Mouse (Mus musculus) CH12.LX (cell line): ENCODE measurements around the gene Erc1. TPM values are rescaled to one million over a fixed set of nuclear protein-coding genes. Genes with fewer than 3 reads are reported as not detected.

Source experiments
- DNase-seq: peaks from one replicate; pipeline ENCODE4 v3.0.0-alpha.2; 2013; ENCODE audit errors: extremely low read depth
- H3K27ac ChIP-seq: 2 replicates; pipeline ENCODE4 v1.5.1; 2012; ENCODE audit warnings: low read depth, mild to moderate bottlenecking, control low read depth, moderate library complexity; ENCODE audit not compliant: insufficient read depth
- H3K27me3 ChIP-seq: replicated peaks from 2 replicates; pipeline ENCODE3; 2012; ENCODE audit warnings: inconsistent platforms
- H3K36me3 ChIP-seq, 2 experiments: replicated peaks in 1 of 2; 2 replicates each; pipeline versions ENCODE3 to v1.6.1; 2012; ENCODE audit warnings: inconsistent platforms in 1 of 2, low read length in 1 of 2, mild to moderate bottlenecking in 1 of 2, mixed read lengths in 1 of 2, moderate library complexity in 1 of 2; ENCODE audit not compliant: control insufficient read depth in 1 of 2, insufficient read depth in 1 of 2
- H3K4me1 ChIP-seq, 2 experiments: 2 replicates each; pipeline ENCODE4 v1.6.1; 2012; ENCODE audit warnings: inconsistent platforms in 1 of 2, moderate library complexity in 1 of 2; ENCODE audit not compliant: insufficient read depth in 2 of 2, control insufficient read depth in 1 of 2
- H3K4me2 ChIP-seq: 2 replicates; pipeline ENCODE4 v1.6.1; 2012; ENCODE audit warnings: low read depth, mild to moderate bottlenecking, control low read depth; ENCODE audit not compliant: poor library complexity, insufficient read depth, severe bottlenecking
- H3K4me3 ChIP-seq, 3 experiments: fragments of 150-350 bp in 1 of 3; sonication (generic) in 1 of 3; replicated peaks in 1 of 3; 2 replicates each; pipeline versions ENCODE3 to v1.5.1; 2011 to 2012; ENCODE audit warnings: low read depth in 2 of 3, low read length in 2 of 3, mild to moderate bottlenecking in 2 of 3, moderate library complexity in 2 of 3, control low read depth in 1 of 3, improper control_type of control experiment in 1 of 3, inconsistent platforms in 1 of 3, mixed read lengths in 1 of 3; ENCODE audit not compliant: poor library complexity in 1 of 3
- H3K79me2 ChIP-seq: replicated peaks from 2 replicates; pipeline ENCODE4 v1.6.1; 2012; ENCODE audit warnings: mild to moderate bottlenecking, moderate library complexity; ENCODE audit not compliant: control insufficient read depth, poor library complexity, insufficient read depth, severe bottlenecking; ENCODE audit errors: extremely low read depth
- H3K9ac ChIP-seq: 2 replicates; pipeline ENCODE4 v1.6.1; 2012; ENCODE audit warnings: low read depth, mild to moderate bottlenecking, control low read depth, moderate library complexity; ENCODE audit not compliant: insufficient read depth
- H3K9me3 ChIP-seq: replicated peaks from 2 replicates; pipeline ENCODE3; 2012; ENCODE audit warnings: low read length, inconsistent platforms, mixed read lengths
- CTCF ChIP-seq, 2 experiments: IDR thresholded peaks in 1 of 2; conservative IDR thresholded peaks in 1 of 2; 2 replicates each; pipeline ENCODE4 v1.5.1; 2011 to 2012; ENCODE audit warnings: low read depth in 2 of 2, low read length in 2 of 2, improper control_type of control experiment in 1 of 2, inconsistent platforms in 1 of 2, mild to moderate bottlenecking in 1 of 2, moderate library complexity in 1 of 2
- MAX ChIP-seq: IDR thresholded peaks from 2 replicates; pipeline ENCODE4 v1.6.1; 2011; ENCODE audit warnings: low read length, improper control_type of control experiment
- POLR2A ChIP-seq: IDR thresholded peaks from 2 replicates; pipeline ENCODE4 v1.6.1; 2011; ENCODE audit warnings: low read depth, mild to moderate bottlenecking, improper control_type of control experiment, low read length
- SMC3 ChIP-seq: IDR thresholded peaks from 2 replicates; pipeline ENCODE4 v1.6.1; 2011; ENCODE audit warnings: low read depth, low read length, improper control_type of control experiment
- UBTF ChIP-seq: IDR thresholded peaks from 2 replicates; pipeline ENCODE4 v1.6.1; 2012; ENCODE audit warnings: low read depth, mild to moderate bottlenecking, inconsistent platforms, low read length, improper control_type of control experiment, moderate library complexity
- ZC3H11A ChIP-seq: IDR thresholded peaks from 2 replicates; pipeline ENCODE4 v1.6.1; 2012; ENCODE audit warnings: low read depth, mild to moderate bottlenecking, inconsistent platforms, low read length, improper control_type of control experiment
- dilution Hi-C: fragments of 300-500 bp; cut with MboI; formaldehyde crosslinking; loops from 2 replicates; pipeline ENCODE4 v1.14.3; 2020; ENCODE audit warnings: low sequenced_read_pairs; ENCODE audit not compliant: extremely low pct_unique_long_range_greater_than_20kb, extremely low pct_ligation_motif_present
- in situ Hi-C: fragments of 300-500 bp; cut with MboI; formaldehyde crosslinking; loops from 3 replicates; pipeline ENCODE4 v1.14.3; 2019; ENCODE audit warnings: low sequenced_read_pairs, low pct_ligation_motif_present, low pct_unique_long_range_greater_than_20kb, mixed read lengths
- polyA plus RNA-seq: library from polyadenylated mRNA; unstranded; fragments of >175 nt; gene quantifications from 2 replicates; pipeline ENCODE4 v1.2.1, GENCODE M21; 2012; ENCODE audit warnings: low read depth; ENCODE audit not compliant: insufficient read length
- total RNA-seq, 2 experiments: library from RNA; depleted of rRNA; stranded (reverse); fragments of 300-350 nt in 1 of 2; fragments of >200 nt in 1 of 2; gene quantifications; 2 replicates each; pipeline ENCODE4 v1.2.3; 2012 to 2014

The Erc1 gene
- total and polyA plus RNA-seq, 3 experiments: 1.4 to 3.3 (median 2.5) TPM

GRCm38 (mm10) chr6:119521482-119521900, 326.5 kb downstream of the Erc1 start:
- no peak overlapping the region for H3K4me2 ChIP-seq

More at GRCm38 (mm10) chr6:119521482-119521900, 326.5 kb downstream of the Erc1 start:
- in situ Hi-C loops: no loop called here
- H3K27ac ChIP-seq: no peak overlapping the region
- no peak for DNase-seq
- no peak overlapping the region for H3K4me3 ChIP-seq
- no peaks in the 10 kb centered on the region for H3K27me3 ChIP-seq
- no peaks in the 10 kb centered on the region for H3K9me3 ChIP-seq
- no peaks in the 10 kb centered on the region for H3K79me2 ChIP-seq
- H3K9ac ChIP-seq: no peak overlapping the region
- TF ChIP-seq POLR2A: no peak
- peak in 1 of 2 experiments; percentile 28; a peak in 2 of 4 replicates for TF ChIP-seq CTCF (conservative IDR thresholded peaks at IDR 0.05 in 1 of 2, IDR thresholded peaks at IDR 0.05 in 1 of 2; ENCODE audit: low read depth in 2 of 2, low read length in 2 of 2)
- TF ChIP-seq MAX: no peak
- TF ChIP-seq SMC3: peak; percentile 22
- TF ChIP-seq ZC3H11A: no peak
- TF ChIP-seq UBTF: no peak
- no peaks in the 10 kb centered on the region for H3K36me3 ChIP-seq
- peaks cover 15 to 27% of the 10 kb centered on the region in 2 experiments for H3K4me1 ChIP-seq
- dilution Hi-C loops: no loop called here

Other genes with a start within 250 kb of the Erc1 start
- gene Rad52, start 54.5 kb upstream of the Erc1 start, total RNA-seq (2012; rRNA removed): 8.4 and 10.2 TPM in 2 replicates
- 12.2 and 14.2 TPM in 2 replicates for gene Rad52, start 54.5 kb upstream of the Erc1 start, total RNA-seq (2014; rRNA removed)
- gene Rad52, start 54.5 kb upstream of the Erc1 start, polyA plus RNA-seq: 8.8 and 9.3 TPM in 2 replicates
- 113 and 125 TPM in 2 replicates for gene Wnk1, start 190.5 kb upstream of the Erc1 start, total RNA-seq (2012; rRNA removed)
- 84.8 and 97.2 TPM in 2 replicates for gene Wnk1, start 190.5 kb upstream of the Erc1 start, total RNA-seq (2014; rRNA removed)
- gene Wnk1, start 190.5 kb upstream of the Erc1 start, polyA plus RNA-seq: 179 and 216 TPM in 2 replicates
- 4.6 and 6.5 TPM in 2 replicates for gene Ninj2, start 245.2 kb upstream of the Erc1 start, total RNA-seq (2012; rRNA removed)
- gene Ninj2, start 245.2 kb upstream of the Erc1 start, total RNA-seq (2014; rRNA removed): not detected in 2 replicates
- gene Ninj2, start 245.2 kb upstream of the Erc1 start, polyA plus RNA-seq: 0.97 and 1.1 TPM in 2 replicates